Mouse (Mus musculus) liver, embryonic 14.5 days (tissue): ENCODE measurements around the gene Gulp1. TPM values are rescaled to one million over a fixed set of nuclear protein-coding genes. Genes with fewer than 3 reads are reported as not detected.

ENCODE experiments used
- ATAC-seq: fragments of 200-750 bp; cut with Nextera tagmentation; 2 replicates; pipeline ENCODE4 v1.8.0; 2017; ENCODE audit warnings: moderate number of reproducible peaks, mild to moderate bottlenecking, moderate library complexity; ENCODE audit not compliant: insufficient read depth
- DNase-seq, 3 experiments: peaks; one replicate each; pipeline ENCODE4 v3.0.0-alpha.2; 2012 to 2013; ENCODE audit warnings: low read depth in 3 of 3, low spot score in 3 of 3
- H3K27ac ChIP-seq: fragments of 300-500 bp; sonication (generic); 2 replicates; pipeline ENCODE4 v1.5.1; 2014; ENCODE audit warnings: moderate library complexity, mild to moderate bottlenecking, control low read depth, inconsistent platforms
- H3K27me3 ChIP-seq: fragments of 300-500 bp; sonication (generic); 2 replicates; pipeline ENCODE4 v1.6.1; 2014; ENCODE audit warnings: mild to moderate bottlenecking, low read length, moderate library complexity; ENCODE audit not compliant: control insufficient read depth, insufficient read depth
- H3K36me3 ChIP-seq: fragments of 300-500 bp; sonication (generic); replicated peaks from 2 replicates; pipeline ENCODE4 v1.6.1; 2014; ENCODE audit warnings: low read depth; ENCODE audit not compliant: control insufficient read depth, insufficient read depth
- H3K4me1 ChIP-seq, 2 experiments: fragments of 200-500 bp in 1 of 2; fragments of 300-500 bp in 1 of 2; sonication (generic) in 1 of 2; replicated peaks; 2 replicates each; pipeline ENCODE4 v1.6.1; 2012 to 2014; ENCODE audit warnings: antibody characterized with exemption in 1 of 2, inconsistent platforms in 1 of 2, low read length in 1 of 2; ENCODE audit not compliant: control insufficient read depth in 2 of 2, insufficient read depth in 2 of 2
- H3K4me2 ChIP-seq: fragments of 300-500 bp; sonication (generic); 2 replicates; pipeline ENCODE4 v1.6.1; 2014; ENCODE audit warnings: low read depth, mild to moderate bottlenecking, control low read depth, moderate library complexity
- H3K4me3 ChIP-seq, 2 experiments: fragments of 200-500 bp in 1 of 2; fragments of 300-500 bp in 1 of 2; sonication (generic) in 1 of 2; 2 replicates each; pipeline ENCODE4 v1.5.1; 2012 to 2014; ENCODE audit warnings: low read depth in 2 of 2, low read length in 2 of 2, mild to moderate bottlenecking in 2 of 2, control low read depth in 1 of 2, inconsistent platforms in 1 of 2, moderate library complexity in 1 of 2; ENCODE audit not compliant: insufficient read depth in 1 of 2
- H3K9ac ChIP-seq: fragments of 300-500 bp; sonication (generic); replicated peaks from 2 replicates; pipeline ENCODE4 v1.6.1; 2014; ENCODE audit warnings: mild to moderate bottlenecking, control low read depth, moderate library complexity
- H3K9me3 ChIP-seq: fragments of 300-500 bp; sonication (generic); 2 replicates; pipeline ENCODE4 v1.6.1; 2016; ENCODE audit warnings: low read length, mixed read lengths; ENCODE audit not compliant: control insufficient read depth
- CTCF ChIP-seq: IDR thresholded peaks from 2 replicates; pipeline ENCODE4 v1.5.1; 2016; ENCODE audit warnings: antibody characterized with exemption, low read depth, control low read depth
- EP300 ChIP-seq: IDR thresholded peaks from 2 replicates; pipeline ENCODE4 v1.6.1; 2016; ENCODE audit warnings: antibody characterized with exemption, low read depth
- WGBS: fragments of 180-500 bp; shearing (Covaris S2); extraction: QIAGEN DNeasy Blood & Tissue Kit; methylation state at CpG from one replicate; pipeline ENCODE4 v1.1.7; 2014; ENCODE audit not compliant: insufficient replicate concordance; 5-methylcytosine and 5-hydroxymethylcytosine counted together
- polyA plus RNA-seq, 2 experiments: library from polyadenylated mRNA; depleted of rRNA in 1 of 2; stranded (reverse) in 1 of 2; unstranded in 1 of 2; fragments of >200 nt; fragmentation: Nextera tagmentation in 1 of 2; extraction: Ambion mirVana in 1 of 2; gene quantifications; 2 replicates each; pipeline versions ENCODE4 v1.2.1 to v1.2.3; 2012 to 2014

Gulp1 gene
- polyA plus RNA-seq, 2 experiments, result 0.28 to 0.55 TPM

- DNase-seq (no peak), ATAC-seq (no peak)
- no peaks in the 10 kb centered on the region for H3K27me3 ChIP-seq
- H3K4me1 ChIP-seq, result no peaks in the 10 kb centered on the region
- H3K4me2 ChIP-seq, result no peak overlapping the region
- no peak overlapping the region for H3K9ac ChIP-seq
- no peak for TF ChIP-seq CTCF
- TF ChIP-seq EP300, result no peak
- no peak overlapping the region for H3K27ac ChIP-seq
- H3K9me3 ChIP-seq, result no peaks in the 10 kb centered on the region
- no peaks in the 10 kb centered on the region for H3K36me3 ChIP-seq
- WGBS, result 38% methylated on average over 1 of the region's 1 CpGs
- H3K4me3 ChIP-seq, result no peak overlapping the region
Measured at GRCm38 (mm10) chr1:44778251-44778650, 226.9 kb downstream of the Gulp1 start.

DNA sequence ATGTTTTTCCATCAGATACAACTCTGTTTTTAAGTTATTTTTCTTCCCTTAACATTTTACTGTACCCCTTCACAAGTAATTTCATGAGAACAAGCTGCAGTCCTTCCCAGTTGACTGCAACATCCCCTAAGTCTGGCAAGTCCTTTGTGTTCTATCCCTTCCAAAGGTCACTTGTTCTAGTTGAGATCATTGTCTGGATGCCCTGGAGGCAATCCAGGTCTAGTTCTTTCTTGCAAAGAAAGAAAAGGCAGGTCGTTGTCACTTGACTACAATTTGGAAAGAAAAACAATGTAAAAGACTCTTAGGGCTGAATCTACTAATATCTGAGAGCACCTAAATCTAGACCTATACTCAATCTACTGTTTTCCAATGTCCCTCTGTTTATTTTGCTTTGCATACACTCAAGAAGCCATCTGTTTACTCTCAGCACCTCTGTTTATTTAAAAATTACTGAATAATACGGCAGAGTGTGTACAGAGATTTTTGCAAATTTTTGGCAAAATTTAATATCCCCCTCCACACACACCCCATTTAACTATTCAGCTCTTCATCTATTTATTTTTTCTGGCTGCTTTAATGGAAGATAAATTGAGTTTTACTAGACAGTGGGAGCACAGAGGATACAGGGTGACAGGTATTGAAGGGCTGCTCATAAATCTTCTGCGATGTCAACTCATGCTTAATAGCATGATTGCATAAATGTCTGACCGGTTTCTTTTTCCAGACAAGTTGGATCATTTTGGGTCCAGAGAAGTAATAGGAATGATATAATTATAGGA, 252.5 kb downstream of the Gulp1 start:
- TF ChIP-seq EP300 (no peak), CTCF (no peak)
- ATAC-seq (no peak), DNase-seq (no peak)
- H3K27me3 ChIP-seq, result no peaks in the 10 kb centered on the region
- H3K4me2 ChIP-seq, result no peak overlapping the region
- no peak overlapping the region for H3K4me3 ChIP-seq
- no peak overlapping the region for H3K27ac ChIP-seq
- 73% methylated on average over 4 of the region's 4 CpGs for WGBS
- H3K36me3 ChIP-seq, result no peaks in the 10 kb centered on the region
- H3K4me1 ChIP-seq, result no peaks in the 10 kb centered on the region
- H3K9ac ChIP-seq, result no peak overlapping the region
- H3K9me3 ChIP-seq, result no peaks in the 10 kb centered on the region

DNA sequence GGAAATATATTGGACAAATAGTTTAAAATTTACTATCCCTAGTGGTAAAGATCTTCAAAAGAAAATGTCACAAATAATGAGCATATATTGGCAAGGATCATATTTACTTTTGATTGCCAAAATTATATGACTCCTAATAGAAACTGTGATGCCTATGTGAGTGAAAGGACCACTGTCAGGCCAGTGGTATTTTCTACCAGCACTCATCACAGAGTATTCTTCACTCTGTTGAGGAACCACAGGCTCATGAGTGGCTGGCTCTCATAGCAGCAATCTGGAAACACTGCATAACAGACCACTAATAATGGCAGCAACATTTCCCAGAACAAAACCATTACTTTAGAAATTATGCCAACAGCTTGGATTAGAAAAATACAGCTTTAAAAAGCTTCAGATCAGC, 255.1 kb downstream of the Gulp1 start:
- TF ChIP-seq EP300, result no peak
- TF ChIP-seq CTCF, result no peak
- no peaks in the 10 kb centered on the region for H3K4me1 ChIP-seq

GRCm38 (mm10) chr1:44810336-44810735, 259.0 kb downstream of the Gulp1 start:
- H3K9ac ChIP-seq, result no peak overlapping the region
- H3K36me3 ChIP-seq, result no peaks in the 10 kb centered on the region
- H3K4me2 ChIP-seq, result no peak overlapping the region
- H3K4me3 ChIP-seq, result no peak overlapping the region
- ATAC-seq (no peak), DNase-seq (no peak)
- TF ChIP-seq CTCF (no peak), EP300 (no peak)
- H3K27me3 ChIP-seq, result no peaks in the 10 kb centered on the region
- WGBS, result 50% methylated on average over 2 of the region's 2 CpGs
- H3K27ac ChIP-seq, result no peak overlapping the region
- no peaks in the 10 kb centered on the region for H3K9me3 ChIP-seq
- no peaks in the 10 kb centered on the region for H3K4me1 ChIP-seq

More for the DNA sequence above, 255.1 kb downstream of the Gulp1 start:
- no peaks in the 10 kb centered on the region for H3K36me3 ChIP-seq
- ATAC-seq (no peak), DNase-seq (no peak)
- H3K9ac ChIP-seq, result no peak overlapping the region
- H3K27ac ChIP-seq, result no peak overlapping the region
- no peak overlapping the region for H3K4me2 ChIP-seq
- H3K27me3 ChIP-seq, result no peaks in the 10 kb centered on the region
- H3K4me3 ChIP-seq, result no peak overlapping the region
- no peaks in the 10 kb centered on the region for H3K9me3 ChIP-seq

DNA sequence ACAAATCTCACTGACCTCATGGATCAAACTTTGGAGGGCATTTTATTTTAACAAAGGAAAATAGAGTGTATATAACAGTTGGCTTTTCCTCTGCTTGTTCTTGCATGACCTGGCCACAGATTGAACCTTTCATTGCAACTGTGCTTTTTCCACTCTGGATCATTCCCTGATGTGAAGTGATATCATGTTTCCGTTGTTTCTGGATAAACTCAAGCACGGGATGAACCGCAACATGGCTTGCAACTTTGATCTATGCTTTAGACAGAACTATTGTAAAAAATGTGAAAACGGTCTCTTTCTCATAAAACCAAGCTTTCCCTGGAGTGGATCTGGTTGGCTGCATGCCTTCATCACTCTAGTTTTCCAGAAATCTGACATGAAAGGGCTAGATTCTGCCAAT, 282.6 kb downstream of the Gulp1 start:
- H3K27me3 ChIP-seq, result no peaks in the 10 kb centered on the region
- DNase-seq (no peak), ATAC-seq (no peak)
- no peak overlapping the region for H3K9ac ChIP-seq
- H3K4me3 ChIP-seq, result no peak overlapping the region
- no peaks in the 10 kb centered on the region for H3K36me3 ChIP-seq
- no peaks in the 10 kb centered on the region for H3K9me3 ChIP-seq
- H3K4me2 ChIP-seq, result no peak overlapping the region
- no peaks in the 10 kb centered on the region for H3K4me1 ChIP-seq
- TF ChIP-seq EP300, result no peak
- TF ChIP-seq CTCF, result no peak
- 63% methylated on average over 4 of the region's 4 CpGs for WGBS
- no peak overlapping the region for H3K27ac ChIP-seq
